Mouse (Mus musculus) erythroid progenitor cell, adult 5-6 weeks (primary cell): ENCODE data around the gene Agpat4. TPM values are rescaled to one million over a fixed set of nuclear protein-coding genes. Genes with fewer than 3 reads are reported as not detected.
"Not testable (repeated sequence)": the region's sequence is repeated elsewhere in the genome, so short reads cannot be mapped to it uniquely, and the experiment has no call there.

ENCODE experiments used
- ATAC-seq: replicated peaks from 2 replicates; pipeline ENCODE4 v1.8.0; 2016; ENCODE audit warnings: moderate number of reproducible peaks, mild to moderate bottlenecking, moderate TSS enrichment, inconsistent platforms; ENCODE audit not compliant: poor library complexity, low FRiP score, severe bottlenecking
- total RNA-seq, 2 experiments: library from RNA; stranded (forward) in 1 of 2; stranded (reverse) in 1 of 2; fragments of 150-400 nt in 1 of 2; fragments of 186-747, 209-891 nt in 1 of 2; gene quantifications; 2 replicates each; pipeline versions ENCODE4 v1.2.3 to v1.2.4; 2015 to 2017; ENCODE audit warnings: low replicate concordance in 2 of 2

Gene Agpat4
- total RNA-seq, 2 experiments from 2014 or later = 66.7 to 120 TPM

GRCm38 (mm10) chr17:12120268-12120667, 1.8 kb downstream of the Agpat4 start:
- peak; percentile 15; the same call in 1 of the 2 replicates for ATAC-seq

DNA sequence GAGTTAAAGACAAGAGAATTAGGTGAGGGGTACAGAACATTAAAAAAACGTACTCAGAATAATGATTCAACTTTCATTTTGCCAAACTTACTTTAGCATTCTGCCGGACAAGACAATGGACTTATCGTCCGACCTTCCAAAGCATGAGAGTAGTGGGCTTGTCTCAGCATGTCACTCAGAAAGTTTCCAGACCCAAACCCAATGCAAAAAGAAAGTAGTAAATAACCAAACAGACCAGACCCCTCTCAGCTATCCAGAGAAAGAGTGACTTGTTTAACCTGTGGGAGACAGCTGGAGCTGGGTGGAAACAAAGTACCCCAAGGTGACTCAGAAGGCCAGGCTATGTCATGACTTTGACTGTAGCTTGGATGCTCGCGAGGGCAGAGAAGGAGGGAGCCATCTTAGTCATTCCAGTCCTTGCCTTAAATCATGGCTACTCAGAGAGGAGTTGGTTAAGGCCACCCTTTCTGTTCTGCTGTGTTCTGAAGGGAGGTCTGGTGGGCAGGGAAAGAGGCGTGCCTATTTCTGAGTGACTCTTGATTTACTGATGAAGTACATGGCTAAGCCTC, 2.8 kb downstream of the Agpat4 start:
- no peak for ATAC-seq

DNA sequence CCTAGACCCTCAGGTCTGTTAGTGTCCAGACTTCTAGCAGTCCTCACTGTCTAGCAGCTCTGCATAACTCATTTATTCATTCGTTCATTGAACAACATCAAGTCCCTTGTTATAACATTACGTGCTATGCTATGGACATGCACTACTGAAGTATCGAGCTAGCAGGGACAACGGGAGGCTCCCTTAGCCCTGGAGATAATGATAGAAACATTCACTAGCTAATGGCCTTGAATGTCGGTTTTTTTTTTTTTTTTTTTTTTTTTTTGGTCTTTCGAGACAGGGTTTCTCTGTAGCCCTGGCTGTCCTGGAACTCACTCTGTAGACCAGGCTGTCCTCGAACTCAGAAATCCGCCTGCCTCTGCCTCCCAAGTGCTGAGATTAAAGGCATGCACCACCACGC, 3.8 kb downstream of the Agpat4 start:
- not testable (repeated sequence) for ATAC-seq

GRCm38 (mm10) chr17:12123168-12123567, 4.7 kb downstream of the Agpat4 start:
- no peak for ATAC-seq

GRCm38 (mm10) chr17:12127056-12127455, 8.6 kb downstream of the Agpat4 start:
- ATAC-seq = no peak

DNA sequence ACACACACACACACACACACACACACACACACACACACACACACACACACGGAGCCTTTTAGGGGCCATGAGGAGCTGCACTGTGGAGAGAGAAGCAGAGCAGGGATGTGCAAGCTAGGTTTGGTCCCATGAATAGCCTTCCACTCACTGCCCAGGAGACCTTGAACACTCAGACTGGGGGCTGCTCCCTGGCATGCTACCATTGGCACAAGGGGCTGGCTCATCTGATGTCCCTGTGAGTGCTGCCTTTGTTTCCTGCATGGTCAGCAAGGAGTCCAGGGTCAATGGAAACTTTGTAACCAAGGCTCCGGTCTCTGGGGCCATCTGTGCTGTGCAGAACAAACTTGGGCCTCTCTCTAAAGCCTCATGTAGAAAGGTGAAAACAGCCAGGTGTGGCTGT, 10.5 kb downstream of the Agpat4 start:
- no peak for ATAC-seq

DNA sequence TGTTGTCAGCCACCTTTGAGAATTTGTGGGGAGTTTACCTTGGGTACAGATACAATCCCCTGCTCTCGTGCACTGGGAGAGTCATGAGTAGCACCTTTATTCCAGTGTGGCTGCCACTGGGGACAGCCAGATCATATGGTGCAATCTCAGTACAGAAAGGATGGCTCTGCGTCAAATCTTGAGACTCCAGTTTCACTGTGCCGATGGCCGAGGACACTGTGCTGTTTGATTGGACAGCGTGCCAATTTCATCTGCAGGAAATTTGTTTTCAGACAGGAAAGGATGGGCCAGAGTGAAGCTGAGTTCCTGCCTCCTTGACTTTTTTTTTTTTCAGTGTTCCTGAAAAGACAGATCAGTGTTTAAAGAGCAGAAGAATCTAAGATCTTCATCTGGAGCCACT, 12.7 kb downstream of the Agpat4 start:
- no peak for ATAC-seq

DNA sequence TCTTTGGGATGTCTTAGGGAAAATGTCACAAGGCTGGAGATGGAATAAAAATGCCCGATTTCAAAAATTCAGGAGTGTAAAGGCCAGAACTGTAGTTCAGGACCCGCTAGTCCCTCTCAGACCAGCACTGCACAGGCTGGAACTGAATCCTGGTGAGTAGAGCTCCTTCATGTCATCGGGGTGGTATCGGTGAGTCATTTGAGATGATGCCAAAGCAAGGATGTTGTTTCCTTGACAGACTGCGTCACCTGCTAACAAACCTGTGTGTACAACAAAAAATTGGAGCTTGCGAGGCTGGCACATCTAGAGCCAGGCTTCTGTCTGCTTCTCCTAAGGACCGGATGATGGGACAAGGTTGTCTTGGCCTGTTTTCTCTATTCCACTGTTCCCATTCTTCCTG, 13.1 kb downstream of the Agpat4 start:
- no peak for ATAC-seq

DNA sequence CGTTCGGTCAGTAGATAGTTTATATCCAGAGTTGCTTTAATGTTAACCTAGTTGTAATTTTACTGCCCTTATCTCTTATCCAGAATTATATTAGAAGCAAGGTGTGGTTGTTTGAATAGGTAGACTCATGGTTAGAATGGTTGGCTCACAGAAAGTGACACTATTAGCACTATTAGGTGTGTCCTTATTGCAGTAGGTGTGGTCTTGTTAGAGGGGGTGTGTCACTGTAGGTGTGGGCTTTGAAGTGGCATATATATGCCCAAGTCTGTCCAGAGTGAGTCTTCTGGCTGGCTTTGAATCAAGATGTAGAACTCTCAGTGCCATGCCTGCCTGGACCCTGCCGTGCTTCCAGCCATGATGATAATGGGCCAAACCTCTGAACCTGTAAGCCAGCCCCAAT, 14.4 kb downstream of the Agpat4 start:
- ATAC-seq = peak; percentile 70

DNA sequence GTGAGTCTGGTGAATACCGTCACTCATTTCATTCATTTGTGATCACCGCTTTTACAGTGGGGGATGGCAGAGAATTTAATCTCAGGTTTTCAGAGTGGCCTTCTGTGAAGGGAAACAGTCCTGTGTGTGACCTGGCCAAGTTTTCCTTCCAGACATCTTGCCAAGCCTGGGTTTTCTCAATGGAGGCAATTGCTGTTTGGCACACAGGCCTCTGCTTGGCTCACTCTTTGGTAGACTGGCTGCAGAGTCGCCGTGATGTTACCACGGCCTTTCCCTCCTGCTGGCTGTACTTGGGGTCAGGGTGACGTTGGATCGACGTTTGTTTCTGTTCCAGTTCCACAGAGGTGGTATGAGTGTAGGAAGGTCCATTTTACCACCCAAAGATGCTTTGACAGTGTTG, 15.5 kb downstream of the Agpat4 start:
- no peak for ATAC-seq

GRCm38 (mm10) chr17:12134975-12135633, 16.6 kb downstream of the Agpat4 start:
- no peak for ATAC-seq

- no peak for ATAC-seq
Observed at GRCm38 (mm10) chr17:12138355-12138754, 19.9 kb downstream of the Agpat4 start.

- ATAC-seq = no peak
Observed at GRCm38 (mm10) chr17:12143948-12144364, 25.5 kb downstream of the Agpat4 start.

GRCm38 (mm10) chr17:12146132-12146681, 27.7 kb downstream of the Agpat4 start:
- no peak for ATAC-seq

DNA sequence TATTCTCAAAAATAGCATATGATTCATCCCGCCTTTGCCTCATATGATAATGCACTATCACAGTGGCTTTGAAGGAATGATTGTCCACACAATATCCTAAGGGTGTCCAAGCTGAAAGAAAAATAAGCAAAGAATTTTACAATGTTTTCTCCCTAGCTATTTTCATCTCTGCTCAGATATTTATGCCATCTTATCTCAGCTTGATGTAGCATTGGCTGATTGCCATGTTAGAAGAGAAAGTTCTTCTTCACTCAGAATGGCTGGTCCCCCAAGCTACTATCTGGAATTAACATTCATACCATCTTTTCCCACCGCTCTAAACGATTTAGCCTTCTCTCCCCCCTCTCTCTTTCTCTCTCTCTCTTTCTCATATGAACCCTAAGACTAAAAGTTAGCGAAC, 29.3 kb downstream of the Agpat4 start:
- ATAC-seq = no peak

GRCm38 (mm10) chr17:12149232-12149861, 30.8 kb downstream of the Agpat4 start:
- ATAC-seq = peak; percentile 89

DNA sequence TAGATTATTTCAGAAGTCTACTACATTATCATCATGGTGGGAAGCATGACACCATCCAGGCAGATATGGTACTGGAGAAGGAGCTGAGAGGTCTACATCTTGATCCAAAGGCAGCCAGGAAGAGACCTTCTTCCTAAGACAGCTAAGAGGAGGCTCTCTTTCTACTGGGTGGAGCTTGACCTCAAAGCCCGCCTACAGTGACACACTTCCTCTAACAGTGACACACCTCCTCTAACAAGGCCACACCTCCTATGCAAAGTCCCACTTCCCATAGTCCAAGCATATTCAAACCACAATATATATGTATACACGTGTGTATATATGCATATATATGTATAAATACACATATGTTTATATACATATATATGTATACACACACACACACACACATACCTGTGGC, 32.5 kb downstream of the Agpat4 start:
- no peak for ATAC-seq

GRCm38 (mm10) chr17:12154260-12154659, 35.8 kb downstream of the Agpat4 start:
- no peak for ATAC-seq

- ATAC-seq = no peak
Observed at GRCm38 (mm10) chr17:12155236-12155635, 36.7 kb downstream of the Agpat4 start.

DNA sequence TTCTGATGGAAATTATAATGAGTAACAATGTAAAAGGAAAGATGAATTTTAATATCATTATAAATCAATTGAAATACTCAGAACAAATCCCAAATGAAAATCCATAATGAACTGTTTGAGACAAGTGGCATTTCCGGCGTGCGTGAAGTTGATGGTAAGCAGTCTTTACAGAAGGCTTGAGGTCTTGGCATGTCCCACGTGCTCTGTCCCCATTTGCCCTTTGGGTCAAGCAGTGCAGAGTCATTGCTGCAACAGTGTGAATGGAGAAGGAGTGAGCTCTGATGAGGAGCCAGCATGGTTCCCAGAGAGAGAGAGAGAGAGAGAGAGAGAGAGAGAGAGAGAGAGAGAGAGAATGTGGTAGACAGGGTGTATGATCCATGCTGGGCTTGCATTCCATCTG, 37.4 kb downstream of the Agpat4 start:
- no peak for ATAC-seq

DNA sequence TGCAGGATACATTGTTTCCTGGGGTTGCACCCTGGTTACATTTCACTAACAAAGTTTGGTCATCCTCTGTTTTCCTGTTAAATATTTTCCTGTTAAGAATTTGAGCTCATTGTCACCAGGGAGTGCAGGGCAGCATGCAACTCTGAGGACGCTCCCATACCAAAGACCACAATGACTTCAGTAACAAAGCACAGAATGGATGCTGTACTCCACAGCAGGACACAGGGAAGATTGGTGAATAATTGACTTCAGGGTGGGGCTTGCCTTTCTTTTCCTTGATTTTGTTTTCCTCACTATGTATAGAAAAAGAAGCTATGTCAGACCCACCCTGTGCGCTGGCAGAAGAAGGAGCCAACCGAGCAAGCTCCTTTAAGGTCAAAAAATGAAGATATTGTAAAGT, 38.2 kb downstream of the Agpat4 start:
- no peak for ATAC-seq
